Mouse (Mus musculus) spleen, postnatal 36 days (tissue): ENCODE data around the gene Thtpa.

Source experiments
- DNase-seq, 2 experiments: peaks; one replicate each; pipeline ENCODE4 v3.0.0; 2022; ENCODE audit warnings: low spot score in 2 of 2, mixed read lengths in 1 of 2

The Thtpa gene

DNA sequence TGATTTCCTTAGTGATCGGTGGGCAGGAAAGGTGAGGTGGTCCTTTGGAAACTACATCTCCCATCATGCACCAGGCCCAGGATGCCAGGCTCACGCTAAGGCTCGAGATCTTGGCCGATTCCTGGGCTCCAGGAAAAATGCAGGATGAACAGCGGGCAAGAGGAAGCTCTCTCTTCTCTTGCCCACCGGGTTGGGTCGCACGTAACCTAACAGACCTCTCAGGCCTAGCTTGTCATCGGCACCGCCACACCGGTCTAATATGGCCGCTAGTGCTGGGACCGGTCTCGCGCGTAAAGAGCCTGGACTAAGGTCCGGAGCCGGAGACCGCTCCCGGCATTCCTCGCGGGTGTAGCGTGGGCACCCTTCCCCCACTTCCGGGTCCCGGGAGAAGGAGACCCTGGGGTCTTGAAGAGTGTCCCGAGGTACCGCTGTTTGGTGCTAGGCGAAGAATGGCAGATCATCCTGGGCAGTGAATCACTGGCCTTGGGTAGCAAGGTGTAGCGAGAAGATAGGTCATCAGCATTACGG, at the start of gene Thtpa:
Gene Thtpa, plus strand, starts transcription at position 81 of the 528 bp plus-strand sequence.
- peak; percentile 68 to 69 for DNase-seq

DNA sequence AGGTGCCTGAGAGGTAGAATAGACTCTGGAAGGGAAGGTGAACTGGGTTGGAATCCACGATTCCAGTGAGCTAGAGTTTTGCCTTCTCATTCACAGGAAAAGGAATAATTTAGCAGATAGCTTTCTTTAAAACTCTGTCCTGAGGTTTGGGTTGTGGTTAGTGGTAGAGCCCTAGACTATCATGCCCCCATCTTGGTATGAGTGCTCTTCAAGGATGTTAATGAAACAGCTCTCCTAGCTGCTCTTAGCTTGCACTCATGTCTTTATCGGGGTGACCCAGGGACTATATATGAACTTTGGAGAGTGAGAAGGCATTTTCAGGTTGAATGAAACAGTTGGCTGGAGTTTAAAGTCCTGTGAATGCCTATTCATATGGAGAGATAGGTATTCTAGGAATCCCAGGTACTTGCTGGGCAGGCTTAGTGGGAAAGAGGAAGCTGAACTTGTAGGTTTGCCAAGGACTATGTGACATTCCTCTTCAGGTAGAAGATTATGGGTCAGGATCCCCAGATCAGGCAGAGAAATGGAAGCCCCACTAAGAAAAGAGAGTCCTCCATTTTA, 46.5 kb upstream of the Thtpa start:
- no peak for DNase-seq

DNA sequence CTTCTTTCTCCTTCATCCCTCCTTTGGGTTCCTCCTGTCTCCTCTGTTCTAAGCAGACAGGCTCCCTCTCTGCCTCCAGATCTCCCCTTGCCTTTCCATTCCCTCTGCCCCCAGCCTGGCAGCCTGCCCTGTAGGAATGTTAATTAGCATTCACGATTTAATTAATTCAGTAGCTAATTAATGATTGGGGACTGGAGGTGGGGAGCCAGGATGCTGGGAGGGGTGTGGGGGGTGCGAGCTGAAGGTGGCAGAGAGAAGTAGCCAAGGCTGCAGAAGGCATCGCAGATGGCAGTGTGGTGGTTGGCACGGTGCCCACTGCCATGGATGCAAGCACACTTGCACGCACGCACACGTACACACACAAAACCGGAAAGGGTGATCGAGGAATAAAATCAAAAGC, 42.1 kb upstream of the Thtpa start:
- no peak for DNase-seq

DNA sequence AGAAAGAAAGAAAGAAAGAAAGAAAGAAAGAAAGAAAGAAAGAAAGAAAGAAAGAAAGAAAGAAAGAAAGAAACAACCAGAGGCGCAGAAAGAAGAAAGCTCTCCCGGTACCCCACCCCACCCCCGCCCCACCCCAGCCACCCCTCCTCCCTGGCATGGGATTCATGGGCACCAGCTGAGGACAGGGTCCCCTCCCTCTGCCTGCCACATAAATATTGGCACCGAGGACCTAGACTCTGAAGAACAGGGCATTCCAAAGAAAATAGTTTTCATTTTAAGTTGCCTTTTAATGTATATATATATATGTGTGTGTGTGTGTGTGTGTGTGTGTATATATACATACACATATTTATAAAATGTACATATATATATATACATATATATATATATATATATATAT, 41.5 kb upstream of the Thtpa start:
- DNase-seq, result no peak

DNA sequence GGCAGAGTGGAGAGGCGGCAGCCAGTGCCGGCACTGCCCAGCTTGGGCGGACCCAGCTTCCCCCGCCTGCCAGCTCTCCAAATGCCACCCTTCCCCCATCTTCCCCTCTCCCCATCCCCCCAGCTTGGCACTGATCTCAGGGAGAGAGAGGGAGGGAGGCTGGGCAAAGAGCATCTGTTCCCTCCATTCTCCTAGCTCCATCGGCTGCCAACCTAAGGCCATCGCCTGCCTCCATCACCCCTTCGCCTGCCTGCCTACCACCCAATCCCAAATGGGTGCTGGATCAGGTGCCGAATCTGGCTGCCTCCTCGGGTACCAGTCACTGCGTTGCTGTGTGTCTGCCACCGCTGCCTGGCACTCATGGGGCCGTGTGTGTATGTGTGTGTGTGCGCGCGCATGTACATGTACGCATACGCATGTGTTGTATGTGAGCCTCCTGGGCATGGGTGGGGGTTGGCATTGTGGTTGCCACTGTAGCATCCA, 40.8 kb upstream of the Thtpa start:
- no peak for DNase-seq

DNA sequence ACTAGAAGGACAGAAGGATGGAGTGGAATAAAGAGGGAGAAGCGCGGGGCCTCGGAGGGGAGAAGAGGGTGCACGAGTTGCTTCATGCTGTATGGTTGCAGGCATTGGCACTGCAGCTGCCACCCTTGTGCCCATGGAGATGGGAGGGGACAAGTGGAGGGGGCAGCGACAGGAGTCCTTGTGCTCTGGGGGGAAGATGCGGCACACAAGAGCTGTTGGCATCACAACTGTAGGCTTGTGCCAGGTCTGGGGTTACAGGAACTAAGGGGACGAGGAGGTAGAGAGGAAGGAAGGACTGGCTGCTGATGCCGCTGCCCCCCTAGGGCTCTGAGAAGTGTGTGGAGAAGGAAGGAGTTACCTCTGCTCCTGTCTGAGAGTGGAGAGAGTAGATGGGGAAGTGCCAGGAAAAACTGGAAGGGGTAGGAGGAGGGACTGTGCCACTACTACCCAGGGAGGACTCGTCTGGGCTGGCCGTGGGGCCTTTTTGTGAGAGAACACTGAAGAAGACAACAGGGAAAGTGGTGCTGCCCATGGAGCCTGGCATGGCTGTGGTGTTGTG, 40.3 kb upstream of the Thtpa start:
- DNase-seq, result no peak

DNA sequence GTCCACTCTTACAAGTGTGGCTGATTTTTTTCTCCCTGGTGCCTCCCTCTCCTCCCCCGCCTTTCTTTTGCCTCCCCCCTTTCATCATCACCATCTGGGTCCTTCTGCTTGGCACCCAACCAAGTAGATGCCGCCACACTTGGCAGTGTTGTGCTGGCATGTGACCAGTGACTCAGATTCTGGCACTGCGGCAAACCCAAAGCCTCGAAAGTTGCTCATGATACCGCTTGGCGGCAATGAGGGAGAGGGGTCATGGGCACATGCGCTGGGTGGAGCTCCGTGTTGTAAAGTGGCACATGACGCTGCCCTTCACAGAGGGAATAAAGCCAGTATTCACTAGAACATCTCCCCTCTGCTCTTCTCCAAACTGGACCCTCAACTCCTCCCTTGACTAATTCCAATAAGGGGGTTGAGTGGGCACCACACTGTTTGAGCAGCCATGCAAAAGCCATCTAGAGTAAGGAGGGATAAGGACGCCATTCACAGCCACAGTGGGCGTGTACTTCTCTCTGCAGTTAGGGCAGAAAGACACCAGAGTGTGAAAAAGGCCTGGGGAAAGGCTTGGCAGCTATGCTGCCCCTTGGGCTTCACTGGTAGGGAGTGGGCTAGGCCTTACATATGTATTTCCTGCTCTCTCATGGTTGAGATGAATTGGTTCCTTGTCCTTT, 39.3 kb upstream of the Thtpa start:
- DNase-seq, result peak in 1 of 2 experiments; percentile 15

DNA sequence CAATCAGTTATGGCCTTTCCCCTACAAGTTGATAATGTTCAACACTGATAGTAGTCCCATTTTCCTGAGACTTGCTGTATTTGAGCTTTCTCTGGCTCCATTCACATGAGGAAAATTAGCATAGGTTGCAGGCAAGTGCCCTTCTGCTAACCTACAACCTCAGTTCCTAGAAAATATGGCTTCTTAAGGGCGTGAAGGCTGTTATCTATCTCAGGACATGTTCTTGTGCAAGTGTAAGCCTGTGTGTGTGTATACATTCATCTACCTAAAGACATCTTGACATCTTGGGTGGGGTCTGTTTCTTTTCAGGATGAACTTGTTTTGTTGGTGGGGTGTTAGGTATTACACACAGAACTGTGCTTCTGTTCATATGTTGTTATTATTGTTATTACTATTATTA, 35.6 kb upstream of the Thtpa start:
- no peak for DNase-seq

DNA sequence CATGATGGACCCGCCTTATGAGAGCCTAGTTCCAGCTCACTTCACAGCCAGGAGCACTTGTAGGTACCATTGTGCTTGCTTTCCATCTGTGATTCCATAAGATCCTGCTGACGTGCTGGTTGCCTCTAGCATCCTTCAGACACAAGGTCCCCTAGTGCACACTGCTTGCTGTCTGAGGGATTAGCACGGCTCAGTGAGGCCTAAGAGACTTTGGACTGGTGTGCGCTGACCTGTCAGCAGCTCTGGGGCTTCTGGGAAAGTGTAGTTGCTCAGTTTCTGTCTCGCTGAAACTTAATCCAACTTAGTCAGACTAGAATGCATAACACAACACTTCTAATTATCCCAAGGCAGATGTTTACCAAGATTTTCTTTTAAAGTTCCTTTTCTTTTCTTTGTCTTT, 34.7 kb upstream of the Thtpa start:
- no peak for DNase-seq

DNA sequence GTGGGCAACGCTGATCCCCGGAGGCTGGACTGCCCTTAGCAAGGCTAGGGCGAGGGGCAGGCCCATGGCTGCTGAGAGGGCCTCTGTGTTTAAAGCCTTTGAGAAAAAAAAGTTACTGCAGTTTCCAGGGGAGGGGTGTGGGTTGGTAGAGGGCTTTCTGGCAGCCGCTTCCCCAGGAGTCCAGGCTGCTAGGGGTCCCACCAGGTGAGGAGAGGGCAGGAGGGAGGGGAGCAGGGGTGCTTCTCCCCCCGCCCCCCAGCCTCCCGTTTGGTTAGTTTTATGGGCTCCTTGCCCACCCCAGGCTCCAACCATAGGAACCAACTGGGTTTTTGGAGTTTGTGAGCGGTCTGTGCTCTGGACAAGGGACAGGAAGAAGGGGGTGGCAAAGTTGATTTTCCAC, 32.7 kb upstream of the Thtpa start:
- DNase-seq, result no peak

DNA sequence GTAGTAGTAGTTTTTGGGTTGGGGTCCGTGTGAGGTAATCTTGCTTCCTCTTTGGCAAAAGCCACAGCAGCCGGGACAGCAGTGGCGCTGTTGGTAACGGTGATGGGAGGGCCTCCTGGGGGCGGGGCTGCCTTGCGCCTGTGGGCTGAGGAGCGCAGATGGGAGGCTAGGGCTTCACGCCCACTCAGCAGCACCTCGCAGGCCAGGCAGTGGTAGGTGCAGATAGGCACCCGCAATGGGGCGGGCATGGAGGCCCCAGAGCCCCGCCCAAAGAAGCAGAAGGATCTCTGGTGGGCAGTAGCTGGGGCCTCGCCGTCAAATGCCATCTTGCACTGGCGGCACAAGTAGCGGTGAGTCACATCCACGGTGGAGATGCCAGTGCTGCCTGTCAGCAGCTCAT, 32.0 kb upstream of the Thtpa start:
- peak; percentile 36 to 40 for DNase-seq

DNA sequence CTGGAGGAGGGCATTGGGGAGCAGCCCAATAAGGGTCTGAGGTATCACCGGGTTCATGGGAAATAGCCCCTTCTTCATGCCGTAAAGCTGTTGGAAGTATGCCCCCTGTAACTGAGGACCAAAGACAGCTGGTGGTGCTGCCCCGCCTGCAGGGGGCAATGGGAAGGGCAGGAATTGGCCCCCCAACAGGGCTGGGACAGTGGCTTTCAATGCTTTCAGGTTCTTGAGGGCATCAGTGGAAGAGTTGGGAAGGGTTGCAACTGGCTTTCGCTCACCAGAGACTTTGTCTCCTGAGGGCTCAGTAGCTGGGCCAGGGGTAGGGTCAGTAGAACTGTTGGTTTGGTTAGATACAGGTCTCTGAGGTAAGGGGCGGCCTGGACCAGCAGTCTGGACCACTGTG, 31.5 kb upstream of the Thtpa start:
- no peak for DNase-seq

DNA sequence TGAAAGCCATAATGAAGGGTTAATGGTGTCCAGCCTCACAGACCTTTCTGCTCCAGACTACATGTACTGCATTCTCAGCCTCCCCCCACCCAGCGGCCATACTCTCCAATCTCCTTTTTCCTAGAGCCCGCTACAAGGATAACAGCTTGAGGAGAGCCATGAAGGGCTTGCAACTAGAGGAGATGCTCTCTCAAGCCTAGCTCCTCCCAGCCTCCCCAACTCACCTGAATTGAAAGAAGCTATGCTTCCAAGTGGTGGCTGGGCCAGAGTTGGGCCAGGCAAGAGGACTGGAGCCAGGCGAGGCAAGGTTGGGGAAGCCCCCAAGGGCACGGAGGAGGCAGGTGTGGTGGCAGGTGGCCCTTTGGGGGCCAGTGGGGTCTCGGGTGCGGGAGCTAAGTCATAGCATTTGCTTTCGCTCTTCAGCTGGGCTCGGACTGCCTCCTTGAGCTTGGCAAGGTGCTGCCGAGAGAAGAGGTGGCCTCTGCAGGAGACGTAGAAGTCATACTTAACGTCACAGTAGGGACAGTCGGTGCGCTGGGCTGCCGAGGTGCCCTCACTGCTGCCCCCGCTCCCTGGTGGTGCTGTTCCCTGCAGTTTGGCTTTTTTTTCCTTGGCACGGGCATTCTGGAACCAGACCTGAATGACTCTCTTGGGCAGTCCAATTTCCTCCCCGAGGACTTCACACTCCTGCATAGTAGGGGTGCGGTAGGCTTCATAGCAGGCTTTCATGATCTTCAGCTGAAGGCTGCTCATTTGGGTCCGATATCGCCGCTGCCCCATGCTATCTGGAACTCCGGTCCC, 30.8 kb upstream of the Thtpa start:
- DNase-seq, result no peak

DNA sequence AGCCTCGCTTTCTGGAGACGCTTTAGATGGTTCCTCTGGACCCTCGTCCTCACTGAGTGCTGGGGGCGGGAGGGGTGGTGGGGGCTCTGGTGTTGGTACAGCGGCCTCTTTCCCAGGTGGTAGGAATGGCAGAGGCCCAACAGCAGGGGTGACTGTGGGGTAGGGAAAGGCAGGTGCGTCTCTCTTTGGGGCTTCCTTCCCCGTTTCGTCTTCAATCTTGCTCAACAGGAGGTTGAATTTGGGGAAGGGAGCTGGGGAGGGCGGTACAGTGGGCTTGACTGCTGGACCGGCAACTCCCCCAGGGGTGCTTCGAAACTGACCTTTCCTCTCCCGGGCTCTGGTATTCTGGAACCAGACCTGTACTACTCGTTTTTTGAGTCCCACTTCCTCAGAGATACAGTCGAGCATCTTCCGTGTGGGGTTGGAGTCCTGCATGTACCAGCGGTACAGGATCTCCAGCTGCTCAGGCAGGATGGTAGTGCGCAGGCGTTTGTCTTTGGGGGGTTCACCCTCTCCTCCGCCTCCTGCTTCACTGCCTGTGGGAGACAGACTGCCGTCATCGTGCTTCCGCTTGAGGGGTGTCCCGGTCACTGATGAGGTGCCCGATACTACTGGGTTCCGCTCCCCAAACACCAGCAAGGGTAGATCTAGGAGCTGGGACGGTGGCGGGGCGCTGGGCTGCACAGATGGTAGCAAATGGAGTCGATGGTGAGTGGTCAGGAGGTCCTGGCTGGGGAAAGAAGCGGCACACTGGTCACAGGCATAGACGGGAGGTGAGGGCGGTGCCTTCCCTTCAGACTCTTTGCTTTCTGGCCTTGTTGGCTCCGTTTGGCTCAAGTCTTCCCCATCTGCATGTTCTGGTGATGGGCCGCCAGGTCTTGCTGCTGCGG, 29.9 kb upstream of the Thtpa start:
- DNase-seq, result no peak

DNA sequence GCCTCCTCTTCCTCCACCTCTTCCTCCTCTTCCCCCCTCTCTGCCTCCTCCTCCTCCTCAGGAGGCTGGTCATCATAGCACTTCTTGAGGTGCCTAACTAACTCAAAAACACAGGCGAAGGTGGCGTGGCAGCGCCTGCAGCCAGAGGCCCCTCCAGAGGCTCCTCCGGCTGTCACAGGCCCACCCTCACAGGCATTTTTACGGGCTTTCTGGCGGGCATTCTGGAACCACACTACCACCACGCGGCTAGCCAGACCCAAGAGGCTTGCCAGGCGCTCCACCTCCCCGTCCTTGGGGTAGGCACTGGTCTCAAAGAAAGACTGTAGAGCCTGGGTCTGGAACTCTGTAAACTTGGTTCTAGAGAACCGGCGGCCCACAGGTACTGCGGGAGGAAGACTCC, 29.2 kb upstream of the Thtpa start:
- DNase-seq, result no peak

DNA sequence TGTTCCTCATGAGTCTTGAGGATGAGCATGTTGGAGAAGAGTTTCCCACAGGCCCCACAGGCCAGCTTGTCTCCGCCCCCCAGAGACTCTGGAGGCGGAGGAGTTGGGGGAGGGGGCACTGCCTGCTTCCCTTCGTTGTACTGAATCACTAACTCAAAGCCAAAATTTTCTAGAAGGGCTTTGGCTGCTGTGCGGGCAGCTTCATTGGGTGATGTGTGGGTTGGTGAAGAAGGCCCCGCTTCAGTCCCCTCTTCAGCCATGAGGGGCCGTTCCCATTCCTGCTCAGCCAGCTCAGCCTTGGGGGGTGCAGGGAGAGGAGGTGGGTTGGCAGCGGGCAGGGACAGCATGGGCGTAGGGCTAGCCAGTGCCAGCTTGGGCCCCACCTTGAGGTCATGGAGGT, 28.5 kb upstream of the Thtpa start:
- no peak for DNase-seq

DNA sequence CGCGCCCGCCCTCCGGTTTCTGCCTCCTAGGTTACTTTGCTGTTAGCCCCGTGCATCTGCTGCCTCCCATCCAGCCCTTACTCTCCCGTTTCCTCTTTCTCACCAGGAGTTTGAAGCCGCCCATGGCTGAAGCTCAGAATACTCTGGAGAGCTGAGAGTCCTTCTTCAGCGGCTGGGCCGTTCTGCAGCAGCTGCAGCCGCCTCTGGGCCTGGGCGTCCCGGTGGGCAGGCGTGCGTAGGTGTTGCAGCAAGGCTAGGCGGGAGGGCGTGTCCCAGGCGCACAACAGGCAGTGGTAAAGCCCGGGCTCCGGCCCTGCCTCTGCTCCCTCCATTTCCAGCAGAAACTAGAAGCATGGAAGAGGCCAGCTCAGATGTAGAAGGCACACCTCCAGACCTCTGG, 22.8 kb upstream of the Thtpa start:
- DNase-seq, result no peak

DNA sequence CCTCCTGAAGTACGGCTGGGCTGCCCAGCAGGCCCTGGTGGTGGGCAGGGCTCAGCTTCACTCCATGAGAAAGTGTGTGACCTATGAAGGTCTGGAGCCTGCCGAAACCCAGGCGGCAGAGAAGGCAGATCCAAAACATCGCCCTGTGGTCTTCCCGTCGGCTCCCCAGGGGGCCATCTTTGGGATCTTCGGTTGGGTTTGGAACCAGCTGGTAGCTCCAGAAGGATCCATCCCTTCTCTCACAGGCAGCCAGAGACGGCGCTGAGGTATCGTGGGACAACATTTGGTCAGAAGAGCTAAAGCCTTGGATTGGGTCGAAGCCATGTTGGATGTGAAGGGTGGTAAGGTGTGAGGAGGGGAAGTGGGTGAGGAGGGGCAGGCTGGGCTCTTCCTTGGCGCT, 20.2 kb upstream of the Thtpa start:
- no peak for DNase-seq

DNA sequence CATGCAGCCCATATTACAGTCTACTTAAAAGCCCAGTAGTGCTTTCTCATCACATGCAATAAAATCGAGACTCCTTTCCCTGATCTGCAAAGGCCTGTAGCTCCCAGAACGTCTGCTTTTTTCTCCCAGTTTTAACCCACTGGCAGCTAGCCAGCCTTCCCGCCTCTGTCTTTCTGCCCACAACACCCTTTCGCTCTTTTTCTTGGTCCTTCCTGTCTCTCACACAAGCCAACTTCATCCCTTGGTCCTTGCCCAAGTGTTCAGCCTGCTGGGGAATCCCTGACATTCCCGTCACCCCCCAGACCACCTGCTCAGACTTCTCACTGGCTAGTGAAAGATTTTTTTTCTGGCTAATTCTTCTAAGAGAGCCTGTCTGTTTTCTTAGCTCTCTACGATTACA, 18.4 kb upstream of the Thtpa start:
- no peak for DNase-seq

DNA sequence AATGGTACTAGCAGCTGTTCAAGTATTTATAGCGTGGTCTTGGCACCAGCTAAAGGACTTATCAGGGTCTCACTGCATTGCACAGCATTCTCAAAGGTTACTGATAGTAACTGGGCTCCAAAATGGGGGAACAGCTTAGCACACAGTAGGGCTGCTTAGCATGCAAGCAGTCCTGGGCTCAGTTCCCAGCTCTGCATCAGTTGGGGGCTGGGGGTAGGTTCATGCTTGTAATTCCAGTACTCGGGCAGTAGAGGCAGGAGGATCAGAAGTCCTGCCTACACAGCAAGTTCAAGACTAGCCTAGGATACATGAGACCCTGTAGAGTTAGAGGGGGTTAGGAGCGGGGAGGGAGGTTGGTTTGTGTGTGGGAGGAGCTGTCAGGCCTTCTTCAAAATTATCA, 17.6 kb upstream of the Thtpa start:
- no peak for DNase-seq
